Mouse (Mus musculus): ENCODE results near the gene Ccdc34.

DNA sequence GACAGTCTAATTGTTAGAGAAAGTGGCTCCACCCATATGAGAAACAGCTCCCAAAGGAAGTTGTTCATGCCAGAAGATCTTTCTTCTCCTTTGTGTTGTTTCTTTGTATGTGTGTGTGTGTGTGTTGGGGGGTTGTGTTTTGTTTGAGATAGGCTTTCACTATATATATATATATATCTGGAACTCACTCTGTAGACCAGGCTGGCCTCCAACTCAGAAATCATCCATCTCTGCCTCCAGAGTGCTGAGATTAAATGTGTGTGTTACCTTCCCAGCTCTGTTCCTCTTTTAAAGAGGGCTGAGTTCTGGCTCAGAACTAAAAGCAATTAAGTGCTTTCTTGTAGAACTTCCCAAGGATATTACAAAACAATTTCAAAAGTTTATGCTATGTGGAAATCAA is 8.2 kb upstream of the Ccdc34 start:
- TF ChIP-seq ZNF384 (IDR thresholded peaks at IDR 0.05; ENCODE audit: low read depth, low read length), result no peak
- no peak for TF ChIP-seq MAFK (IDR thresholded peaks at IDR 0.05; ENCODE audit: insufficient read depth, low read depth, low read length)
